Mouse (Mus musculus): ENCODE data around the gene Olfr156.

GRCm38 (mm10) chr4:43832031-43832430 lies 8.3 kb upstream of the Olfr156 start:
- TF ChIP-seq POLR2A (IDR thresholded peaks at IDR 0.05; ENCODE audit: control insufficient read depth in 1 of 2, insufficient read depth in 1 of 2, low read depth in 1 of 2, low read length in 2 of 2, poor library complexity in 1 of 2) = no peak
- TF ChIP-seq EP300 (IDR thresholded peaks at IDR 0.05; ENCODE audit: low read depth in 1 of 2, low read length in 2 of 2) = no peak
- TF ChIP-seq USF2 (IDR thresholded peaks at IDR 0.05; ENCODE audit: borderline replicate concordance in 1 of 2, insufficient read depth in 1 of 2, low read depth in 1 of 2, low read length in 2 of 2) = no peak
